Mouse (Mus musculus) CD4-positive, CD25-positive, alpha-beta regulatory T cell, adult 2 months (primary cell): ENCODE measurements around the gene Stxbp5.
A peak's percentile ranks its signal among the peaks of the same experiment; 100 is the strongest.

ENCODE experiments used
- DNase-seq: peaks from one replicate; pipeline ENCODE4 v3.0.0-alpha.2; 2012; ENCODE audit warnings: low read depth, low spot score

The Stxbp5 gene

GRCm38 (mm10) chr10:9859476-9859875, 41.4 kb downstream of the Stxbp5 start:
- no peak for DNase-seq

GRCm38 (mm10) chr10:9857850-9858249, 43.0 kb downstream of the Stxbp5 start:
- DNase-seq, result no peak

- no peak for DNase-seq
These were observed 44.1 kb downstream of the Stxbp5 start for GRCm38 (mm10) chr10:9856792-9857191.

- DNase-seq, result no peak
These were observed 54.5 kb downstream of the Stxbp5 start for GRCm38 (mm10) chr10:9846408-9846807.

- DNase-seq, result no peak
These were observed 61.5 kb downstream of the Stxbp5 start for GRCm38 (mm10) chr10:9839408-9839807.

GRCm38 (mm10) chr10:9834986-9835385, 65.9 kb downstream of the Stxbp5 start:
- DNase-seq, result no peak

- no peak for DNase-seq
These were observed 67.9 kb downstream of the Stxbp5 start for GRCm38 (mm10) chr10:9832937-9833336.

GRCm38 (mm10) chr10:9829744-9830143, 71.1 kb downstream of the Stxbp5 start:
- DNase-seq, result no peak

- peak; percentile 77 for DNase-seq
These were observed 79.6 kb downstream of the Stxbp5 start for GRCm38 (mm10) chr10:9821299-9821698.

GRCm38 (mm10) chr10:9818574-9818973, 82.3 kb downstream of the Stxbp5 start:
- no peak for DNase-seq

GRCm38 (mm10) chr10:9813926-9814325, 87.0 kb downstream of the Stxbp5 start:
- DNase-seq, result peak; percentile 12

- DNase-seq, result no peak
These were observed 93.3 kb downstream of the Stxbp5 start for GRCm38 (mm10) chr10:9807596-9807995.

- no peak for DNase-seq
These were observed 95.5 kb downstream of the Stxbp5 start for GRCm38 (mm10) chr10:9805341-9805740.

GRCm38 (mm10) chr10:9803126-9803525, 97.8 kb downstream of the Stxbp5 start:
- DNase-seq, result no peak

GRCm38 (mm10) chr10:9801571-9801970, 99.3 kb downstream of the Stxbp5 start:
- DNase-seq, result no peak

- DNase-seq, result no peak
These were observed 101.8 kb downstream of the Stxbp5 start for GRCm38 (mm10) chr10:9799085-9799484.

GRCm38 (mm10) chr10:9796429-9796828, 104.5 kb downstream of the Stxbp5 start:
- DNase-seq, result peak; percentile 29

- no peak for DNase-seq
These were observed 106.5 kb downstream of the Stxbp5 start for GRCm38 (mm10) chr10:9794429-9794828.

GRCm38 (mm10) chr10:9790947-9791346, 109.9 kb downstream of the Stxbp5 start:
- DNase-seq, result peak; percentile 15

GRCm38 (mm10) chr10:9786461-9786860, 114.4 kb downstream of the Stxbp5 start:
- no peak for DNase-seq

GRCm38 (mm10) chr10:9785651-9786050, 115.2 kb downstream of the Stxbp5 start:
- DNase-seq, result no peak

- no peak for DNase-seq
These were observed 121.0 kb downstream of the Stxbp5 start for GRCm38 (mm10) chr10:9779864-9780263.

GRCm38 (mm10) chr10:9770261-9770660, 130.6 kb downstream of the Stxbp5 start:
- DNase-seq, result no peak

GRCm38 (mm10) chr10:9763831-9764230, 137.0 kb downstream of the Stxbp5 start:
- no peak for DNase-seq
